Mouse (Mus musculus) embryonic fibroblast, embryonic 13.5 days (primary cell): Measurements from ENCODE around the gene Mcoln2.

Source experiments
- CTCF ChIP-seq: IDR thresholded peaks from 2 replicates; pipeline ENCODE4 v1.5.1; 2011; ENCODE audit warnings: mild to moderate bottlenecking, control low read depth, low read length, moderate library complexity, borderline replicate concordance; ENCODE audit not compliant: insufficient read depth
- POLR2A ChIP-seq: IDR thresholded peaks from 2 replicates; pipeline ENCODE4 v1.6.1; 2011; ENCODE audit warnings: low read depth, mild to moderate bottlenecking, control low read depth, low read length, moderate library complexity

DNA sequence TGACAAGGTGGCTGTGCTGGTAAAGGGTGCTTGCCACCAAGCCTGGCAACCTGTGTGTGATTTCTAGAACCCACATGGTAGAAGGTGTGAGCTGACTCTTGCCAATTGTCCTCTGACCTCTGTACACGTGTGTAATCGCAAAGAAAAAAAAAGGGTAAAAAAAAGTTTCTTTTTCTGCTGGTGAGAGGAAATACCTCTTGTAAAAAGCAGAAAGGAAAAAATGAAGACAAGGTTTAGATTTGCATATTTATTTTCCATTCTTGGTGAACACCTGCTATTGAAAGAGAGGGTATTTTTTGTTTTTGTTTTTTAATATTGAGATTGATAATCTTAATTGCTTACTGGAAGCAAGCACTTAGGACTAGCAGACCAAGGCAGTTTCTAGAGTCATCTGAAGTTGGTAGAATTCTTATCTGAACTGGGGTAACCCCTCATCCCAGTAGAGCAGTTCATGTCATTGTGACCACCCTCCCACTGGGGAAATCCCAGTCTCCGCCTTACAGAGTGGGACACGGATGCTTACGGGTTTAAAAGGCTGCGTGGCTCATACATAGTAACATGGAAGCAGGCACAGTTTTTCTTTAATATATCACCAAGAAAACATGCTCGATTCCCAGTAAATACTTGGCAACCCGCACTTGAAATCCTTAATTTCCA is 26.7 kb upstream of the Mcoln2 start:
- no peak for TF ChIP-seq CTCF
- TF ChIP-seq POLR2A = no peak
